Mouse (Mus musculus) ES-E14 (cell line): Measurements from ENCODE around the gene Slit3.

Experiments used
- ZC3H11A ChIP-seq: IDR thresholded peaks from 2 replicates; pipeline ENCODE4 v1.6.1; 2012; ENCODE audit warnings: low read depth, mild to moderate bottlenecking, inconsistent platforms, low read length, borderline replicate concordance
- ZNF384 ChIP-seq: IDR thresholded peaks from 2 replicates; pipeline ENCODE4 v1.6.1; 2012; ENCODE audit warnings: low read depth, low read length, inconsistent platforms

GRCm38 (mm10) chr11:35660967-35661366 lies 539.9 kb downstream of the Slit3 start:
- TF ChIP-seq ZC3H11A (no peak), ZNF384 (no peak)
